Mouse (Mus musculus) CH12.LX (cell line): ENCODE data around the gene Gm5244. TPM values are rescaled to one million over a fixed set of nuclear protein-coding genes. Genes with fewer than 3 reads are reported as not detected.
A peak's percentile ranks its signal among the peaks of the same experiment; 100 is the strongest.

Experiments used
- DNase-seq: peaks from one replicate; pipeline ENCODE4 v3.0.0-alpha.2; 2013; ENCODE audit errors: extremely low read depth
- H3K27ac ChIP-seq: 2 replicates; pipeline ENCODE4 v1.5.1; 2012; ENCODE audit warnings: low read depth, mild to moderate bottlenecking, control low read depth, moderate library complexity; ENCODE audit not compliant: insufficient read depth
- H3K27me3 ChIP-seq: replicated peaks from 2 replicates; pipeline ENCODE3; 2012; ENCODE audit warnings: inconsistent platforms
- H3K36me3 ChIP-seq, 2 experiments: replicated peaks in 1 of 2; 2 replicates each; pipeline versions ENCODE3 to v1.6.1; 2012; ENCODE audit warnings: inconsistent platforms in 1 of 2, low read length in 1 of 2, mild to moderate bottlenecking in 1 of 2, mixed read lengths in 1 of 2, moderate library complexity in 1 of 2; ENCODE audit not compliant: control insufficient read depth in 1 of 2, insufficient read depth in 1 of 2
- H3K4me1 ChIP-seq, 2 experiments: 2 replicates each; pipeline ENCODE4 v1.6.1; 2012; ENCODE audit warnings: inconsistent platforms in 1 of 2, moderate library complexity in 1 of 2; ENCODE audit not compliant: insufficient read depth in 2 of 2, control insufficient read depth in 1 of 2
- H3K4me2 ChIP-seq: 2 replicates; pipeline ENCODE4 v1.6.1; 2012; ENCODE audit warnings: low read depth, mild to moderate bottlenecking, control low read depth; ENCODE audit not compliant: poor library complexity, insufficient read depth, severe bottlenecking
- H3K4me3 ChIP-seq, 3 experiments: fragments of 150-350 bp in 1 of 3; sonication (generic) in 1 of 3; replicated peaks in 1 of 3; 2 replicates each; pipeline versions ENCODE3 to v1.5.1; 2011 to 2012; ENCODE audit warnings: low read depth in 2 of 3, low read length in 2 of 3, mild to moderate bottlenecking in 2 of 3, moderate library complexity in 2 of 3, control low read depth in 1 of 3, improper control_type of control experiment in 1 of 3, inconsistent platforms in 1 of 3, mixed read lengths in 1 of 3; ENCODE audit not compliant: poor library complexity in 1 of 3
- H3K79me2 ChIP-seq: replicated peaks from 2 replicates; pipeline ENCODE4 v1.6.1; 2012; ENCODE audit warnings: mild to moderate bottlenecking, moderate library complexity; ENCODE audit not compliant: control insufficient read depth, poor library complexity, insufficient read depth, severe bottlenecking; ENCODE audit errors: extremely low read depth
- H3K9ac ChIP-seq: 2 replicates; pipeline ENCODE4 v1.6.1; 2012; ENCODE audit warnings: low read depth, mild to moderate bottlenecking, control low read depth, moderate library complexity; ENCODE audit not compliant: insufficient read depth
- H3K9me3 ChIP-seq: replicated peaks from 2 replicates; pipeline ENCODE3; 2012; ENCODE audit warnings: low read length, inconsistent platforms, mixed read lengths
- BHLHE40 ChIP-seq: IDR thresholded peaks from 2 replicates; pipeline ENCODE4 v1.6.1; 2011; ENCODE audit warnings: mild to moderate bottlenecking, low read depth, low read length, improper control_type of control experiment
- CTCF ChIP-seq, 2 experiments: IDR thresholded peaks in 1 of 2; conservative IDR thresholded peaks in 1 of 2; 2 replicates each; pipeline ENCODE4 v1.5.1; 2011 to 2012; ENCODE audit warnings: low read depth in 2 of 2, low read length in 2 of 2, improper control_type of control experiment in 1 of 2, inconsistent platforms in 1 of 2, mild to moderate bottlenecking in 1 of 2, moderate library complexity in 1 of 2
- EP300 ChIP-seq: IDR thresholded peaks from 2 replicates; pipeline ENCODE4 v1.6.1; 2011; ENCODE audit warnings: low read length, improper control_type of control experiment
- ETS1 ChIP-seq: conservative IDR thresholded peaks from 2 replicates; pipeline ENCODE4 v1.6.1; 2012; ENCODE audit warnings: low read depth, mild to moderate bottlenecking, inconsistent platforms, low read length, improper control_type of control experiment, moderate library complexity
- IRF4 ChIP-seq: IDR thresholded peaks from 2 replicates; pipeline ENCODE4 v1.6.1; 2014; ENCODE audit warnings: low read depth, mild to moderate bottlenecking, inconsistent platforms, low read length, improper control_type of control experiment
- JUN ChIP-seq: IDR thresholded peaks from 2 replicates; pipeline ENCODE4 v1.6.1; 2011; ENCODE audit warnings: low read depth, mild to moderate bottlenecking, low read length, improper control_type of control experiment, moderate library complexity; ENCODE audit not compliant: insufficient read depth
- JUND ChIP-seq: conservative IDR thresholded peaks from 2 replicates; pipeline ENCODE4 v1.6.1; 2011; ENCODE audit warnings: low read depth, low read length, improper control_type of control experiment
- MAFK ChIP-seq: IDR thresholded peaks from 2 replicates; pipeline ENCODE4 v1.6.1; 2011; ENCODE audit warnings: low read length, improper control_type of control experiment; ENCODE audit not compliant: insufficient replicate concordance
- MEF2A ChIP-seq: IDR thresholded peaks from 2 replicates; pipeline ENCODE4 v1.6.1; 2014; ENCODE audit warnings: low read depth, mild to moderate bottlenecking, inconsistent platforms, low read length, improper control_type of control experiment, borderline replicate concordance
- NELFE ChIP-seq: IDR thresholded peaks from 2 replicates; pipeline ENCODE4 v1.6.1; 2011; ENCODE audit warnings: low read depth, low read length, improper control_type of control experiment
- NRF1 ChIP-seq: IDR thresholded peaks from 2 replicates; pipeline ENCODE4 v1.6.1; 2014; ENCODE audit warnings: low read depth, mild to moderate bottlenecking, inconsistent platforms, low read length, improper control_type of control experiment, moderate library complexity
- RAD21 ChIP-seq: IDR thresholded peaks from 2 replicates; pipeline ENCODE4 v1.6.1; 2011; ENCODE audit warnings: low read depth, mild to moderate bottlenecking, low read length, improper control_type of control experiment, moderate library complexity
- SIN3A ChIP-seq: IDR thresholded peaks from 2 replicates; pipeline ENCODE4 v1.6.1; 2012; ENCODE audit warnings: low read length, improper control_type of control experiment, inconsistent platforms
- TBP ChIP-seq: conservative IDR thresholded peaks from 2 replicates; pipeline ENCODE4 v1.6.1; 2011; ENCODE audit warnings: low read depth, low read length, improper control_type of control experiment
- ZC3H11A ChIP-seq: IDR thresholded peaks from 2 replicates; pipeline ENCODE4 v1.6.1; 2012; ENCODE audit warnings: low read depth, mild to moderate bottlenecking, inconsistent platforms, low read length, improper control_type of control experiment
- ZMIZ1 ChIP-seq: IDR thresholded peaks from 2 replicates; pipeline ENCODE4 v1.6.1; 2012; ENCODE audit warnings: low read depth, mild to moderate bottlenecking, inconsistent platforms, low read length, improper control_type of control experiment
- ZNF384 ChIP-seq: IDR thresholded peaks from 2 replicates; pipeline ENCODE4 v1.6.1; 2012; ENCODE audit warnings: low read depth, low read length, improper control_type of control experiment, inconsistent platforms
- dilution Hi-C: fragments of 300-500 bp; cut with MboI; formaldehyde crosslinking; loops from 2 replicates; pipeline ENCODE4 v1.14.3; 2020; ENCODE audit warnings: low sequenced_read_pairs; ENCODE audit not compliant: extremely low pct_unique_long_range_greater_than_20kb, extremely low pct_ligation_motif_present
- in situ Hi-C: fragments of 300-500 bp; cut with MboI; formaldehyde crosslinking; loops from 3 replicates; pipeline ENCODE4 v1.14.3; 2019; ENCODE audit warnings: low sequenced_read_pairs, low pct_ligation_motif_present, low pct_unique_long_range_greater_than_20kb, mixed read lengths
- polyA plus RNA-seq: library from polyadenylated mRNA; unstranded; fragments of >175 nt; gene quantifications from 2 replicates; pipeline ENCODE4 v1.2.1, GENCODE M21; 2012; ENCODE audit warnings: low read depth; ENCODE audit not compliant: insufficient read length
- total RNA-seq, 2 experiments: library from RNA; depleted of rRNA; stranded (reverse); fragments of 300-350 nt in 1 of 2; fragments of >200 nt in 1 of 2; gene quantifications; 2 replicates each; pipeline ENCODE4 v1.2.3; 2012 to 2014

Gene Gm5244
- total and polyA plus RNA-seq, 3 experiments = not detected

GRCm38 (mm10) chr19:12800621-12801020 is 45.9 kb upstream of the Gm5244 start:
- H3K4me3 ChIP-seq = peak overlapping the region; percentile 40 to 85 (median 54)
- no peak for TF ChIP-seq MEF2A
- TF ChIP-seq EP300 = 0 out of 2 replicates have a peak, but pooled peaks have one; percentile 23
- dilution Hi-C loops = no loop called here

GRCm38 (mm10) chr19:12801046-12801445 is 45.4 kb upstream of the Gm5244 start:
- Histone ChIP-seq H3K27ac (peak overlapping the region; percentile 86), H3K27me3 (no peaks in the 10 kb centered on the region), H3K4me3 (peak overlapping the region; percentile 40 to 85 (median 54)), H3K79me2 (peaks cover 23% of the 10 kb centered on the region), H3K4me1 (peaks cover 2 to 17% of the 10 kb centered on the region in 2 experiments), H3K36me3 (peaks cover under 1 to 16% of the 10 kb centered on the region in 2 experiments), H3K4me2 (peak overlapping the region; percentile 65), H3K9ac (peak overlapping the region; percentile 64), H3K9me3 (no peaks in the 10 kb centered on the region)
- TF ChIP-seq MAFK = no peak
- no peak for TF ChIP-seq ZMIZ1
- TF ChIP-seq IRF4 = peak; percentile 91
- TF ChIP-seq JUND = 0 out of 2 replicates have a peak, but pooled peaks have one; percentile 41
- no peak for TF ChIP-seq NRF1
- no peak for TF ChIP-seq ZNF384
- 0 out of 2 replicates have a peak, but pooled peaks have one; percentile 37 for TF ChIP-seq TBP
- peak; percentile 91 for TF ChIP-seq EP300
- no peak for TF ChIP-seq CTCF (conservative IDR thresholded peaks at IDR 0.05 in 1 of 2, IDR thresholded peaks at IDR 0.05 in 1 of 2; ENCODE audit: low read depth in 2 of 2, low read length in 2 of 2)
- TF ChIP-seq SIN3A = no peak
- TF ChIP-seq BHLHE40 = peak; percentile 98
- no peak for TF ChIP-seq NELFE
- TF ChIP-seq MEF2A = peak; percentile 52; the same call in 1 of the 2 replicates
- TF ChIP-seq RAD21 = no peak
- peak; percentile 90 for TF ChIP-seq ETS1
- no peak for TF ChIP-seq ZC3H11A
- TF ChIP-seq JUN = peak; percentile 49
- in situ Hi-C loops (loop anchor here (10.0 kb wide), 1 partner anchor 226 kb away; no protein-coding TSS in a partner anchor), dilution Hi-C loops (no loop called here)
- DNase-seq = peak; percentile 86

More at GRCm38 (mm10) chr19:12800621-12801020, 45.9 kb upstream of the Gm5244 start:
- H3K79me2 ChIP-seq = peaks cover 23% of the 10 kb centered on the region
- H3K9ac ChIP-seq = peak overlapping the region; percentile 64
- peaks cover 0 to 13% of the 10 kb centered on the region in 2 experiments for H3K36me3 ChIP-seq
- DNase-seq = peak; percentile 27
- no peaks in the 10 kb centered on the region for H3K27me3 ChIP-seq
- no peaks in the 10 kb centered on the region for H3K9me3 ChIP-seq
- peaks cover under 1 to 13% of the 10 kb centered on the region in 2 experiments; a peak in 3 of 4 replicates for H3K4me1 ChIP-seq
- in situ Hi-C loops = loop anchor here (10.0 kb wide), 1 partner anchor 226 kb away; no protein-coding TSS in a partner anchor
- H3K4me2 ChIP-seq = peak overlapping the region; percentile 65
- peak overlapping the region; percentile 86 for H3K27ac ChIP-seq
